ENCODE assay signal across 12 mouse cellular contexts in genomic region chr1:165247085-165247484, GRCm38 (mm10). TPM values are rescaled to one million over a fixed set of nuclear protein-coding genes. Genes with fewer than 3 reads are reported as not detected.
DNase-seq lines count a peak whose midpoint lies in the region; ATAC-seq and TF ChIP-seq lines count a peak whose summit lies in the region.
"Had no signal": no experiment of that assay in that cellular context is flagged by ENCODE, and none has a peak within 500 bp of the region (broad histone marks: within the 10 kb centered on the region; RNA-seq: fewer than 3 reads in every experiment).

No protein-coding gene starts in this region.

- H3K27ac ChIP-seq in embryonic facial prominence, embryonic 14.5 days (replicated peaks; ENCODE audit: low read depth, low read length): no peak overlapping the region
- no peak overlapping the region for H3K27ac ChIP-seq in embryonic facial prominence, embryonic 10.5 days (replicated peaks)
- no peak overlapping the region for H3K27ac ChIP-seq in stomach, embryonic 14.5 days (ENCODE audit: low read length)
- H3K27ac ChIP-seq in midbrain, postnatal 0 days (ENCODE audit: low read depth, low read length): no peak overlapping the region
- H3K27ac ChIP-seq: heart, embryonic 15.5 days had no signal

- no peaks in the 10 kb centered on the region for H3K9me3 ChIP-seq in embryonic facial prominence, embryonic 14.5 days (ENCODE audit: control insufficient read depth, low read length)
- no peaks in the 10 kb centered on the region for H3K9me3 ChIP-seq in embryonic facial prominence, embryonic 10.5 days
- no peaks in the 10 kb centered on the region for H3K9me3 ChIP-seq in stomach, embryonic 14.5 days (ENCODE audit: control insufficient read depth, low read depth, low read length)
- no peaks in the 10 kb centered on the region for H3K9me3 ChIP-seq in midbrain, postnatal 0 days (ENCODE audit: low read length)
- H3K9me3 ChIP-seq: heart, embryonic 15.5 days had no signal

- no peaks in the 10 kb centered on the region for H3K36me3 ChIP-seq in embryonic facial prominence, embryonic 14.5 days (ENCODE audit: control insufficient read depth, insufficient read depth, low read length)
- H3K36me3 ChIP-seq in embryonic facial prominence, embryonic 10.5 days (replicated peaks): no peaks in the 10 kb centered on the region
- H3K36me3 ChIP-seq in stomach, embryonic 14.5 days (ENCODE audit: control insufficient read depth, insufficient read depth, low read length): no peaks in the 10 kb centered on the region
- no peaks in the 10 kb centered on the region for H3K36me3 ChIP-seq in midbrain, postnatal 0 days (ENCODE audit: insufficient read depth, low read length)
- H3K36me3 ChIP-seq: heart, embryonic 15.5 days had no signal

- DNase-seq in embryonic facial prominence, embryonic 14.5 days (ENCODE audit: low spot score): peak; percentile 40
- no peak for DNase-seq in embryonic facial prominence, embryonic 10.5 days (ENCODE audit: low spot score)
- DNase-seq in lung, postnatal 25 days (ENCODE audit: low spot score): peak; percentile 29
- DNase-seq in lung, adult 2 months: no peak
- peak; percentile 35 for DNase-seq in adrenal gland, postnatal 10 days
- no peak for DNase-seq in right cerebral cortex, adult 18-20 months
- DNase-seq in midbrain, postnatal 0 days (ENCODE audit: low spot score): no peak
- DNase-seq: cerebellum, postnatal 36 days; thymus, adult 2 months had no signal

- TF ChIP-seq POLR2A in lung, adult 2 months (IDR thresholded peaks at IDR 0.05; ENCODE audit: borderline replicate concordance, extremely low read depth, low read depth, low read length): no peak

- H3K27me3 ChIP-seq in embryonic facial prominence, embryonic 14.5 days (replicated peaks; ENCODE audit: control insufficient read depth, insufficient read depth, low read length): no peaks in the 10 kb centered on the region
- no peaks in the 10 kb centered on the region for H3K27me3 ChIP-seq in embryonic facial prominence, embryonic 10.5 days (replicated peaks; ENCODE audit: low read depth, poor library complexity, severe bottlenecking)
- no peaks in the 10 kb centered on the region for H3K27me3 ChIP-seq in stomach, embryonic 14.5 days (ENCODE audit: control insufficient read depth, insufficient read depth, low read length)
- H3K27me3 ChIP-seq in midbrain, postnatal 0 days (ENCODE audit: insufficient read depth, low read length): no peaks in the 10 kb centered on the region
- H3K27me3 ChIP-seq: heart, embryonic 15.5 days had no signal

- no peaks in the 10 kb centered on the region for H3K4me1 ChIP-seq in embryonic facial prominence, embryonic 14.5 days (ENCODE audit: control insufficient read depth, insufficient read depth, low read length)
- no peaks in the 10 kb centered on the region for H3K4me1 ChIP-seq in embryonic facial prominence, embryonic 10.5 days
- H3K4me1 ChIP-seq in lung, adult 2 months (ENCODE audit: control insufficient read depth, insufficient read depth, low read length): no peaks in the 10 kb centered on the region
- no peaks in the 10 kb centered on the region for H3K4me1 ChIP-seq in stomach, embryonic 14.5 days (ENCODE audit: control insufficient read depth, insufficient read depth, low read length)
- no peaks in the 10 kb centered on the region for H3K4me1 ChIP-seq in midbrain, postnatal 0 days (ENCODE audit: insufficient read depth, low read length)
- H3K4me1 ChIP-seq: heart, embryonic 15.5 days had no signal

- WGBS in embryonic facial prominence, embryonic 14.5 days: 67% methylated on average over 5 of the region's 5 CpGs
- WGBS in embryonic facial prominence, embryonic 10.5 days: 87% methylated on average over 5 of the region's 5 CpGs
- WGBS in lung, adult 2 months: 65% methylated on average over 5 of the region's 5 CpGs
- 60% methylated on average over 5 of the region's 5 CpGs for WGBS in stomach, embryonic 14.5 days
- WGBS in midbrain, postnatal 0 days: 87% methylated on average over 5 of the region's 5 CpGs

- H3K9ac ChIP-seq in embryonic facial prominence, embryonic 14.5 days (ENCODE audit: low read depth, low read length): no peak overlapping the region
- no peak overlapping the region for H3K9ac ChIP-seq in stomach, embryonic 14.5 days (replicated peaks; ENCODE audit: low read depth, low read length)
- H3K9ac ChIP-seq in midbrain, postnatal 0 days (replicated peaks; ENCODE audit: low read length, poor library complexity, severe bottlenecking): no peak overlapping the region
- H3K9ac ChIP-seq: heart, embryonic 15.5 days had no signal

- no peak for TF ChIP-seq CTCF in lung, adult 2 months (IDR thresholded peaks at IDR 0.05; ENCODE audit: insufficient read depth, low read length)
- no peak for TF ChIP-seq CTCF in midbrain, postnatal 0 days (IDR thresholded peaks at IDR 0.05)

- no peak for ATAC-seq in embryonic facial prominence, embryonic 14.5 days (ENCODE audit: low read depth)
- ATAC-seq in stomach, embryonic 14.5 days (ENCODE audit: insufficient number of reproducible peaks, insufficient read depth, low FRiP score, low read depth): peak; percentile 51; the same call in 1 of the 2 replicates
- no peak for ATAC-seq in midbrain, postnatal 0 days (ENCODE audit: low FRiP score)
- ATAC-seq: midbrain, embryonic 16.5 days had no signal

- H3K4me3 ChIP-seq in embryonic facial prominence, embryonic 14.5 days (ENCODE audit: low read depth, low read length): no peak overlapping the region
- no peak overlapping the region for H3K4me3 ChIP-seq in embryonic facial prominence, embryonic 10.5 days
- no peak overlapping the region for H3K4me3 ChIP-seq in lung, adult 2 months (replicated peaks; ENCODE audit: extremely low read depth, low read depth, low read length)
- H3K4me3 ChIP-seq in stomach, embryonic 14.5 days (ENCODE audit: low read depth, low read length): no peak overlapping the region
- H3K4me3 ChIP-seq in midbrain, postnatal 0 days (ENCODE audit: low read depth, low read length): no peak overlapping the region
- H3K4me3 ChIP-seq: heart, embryonic 15.5 days had no signal

- H3K4me2 ChIP-seq in embryonic facial prominence, embryonic 14.5 days (ENCODE audit: low read depth, low read length): no peak overlapping the region
- H3K4me2 ChIP-seq in stomach, embryonic 14.5 days (replicated peaks; ENCODE audit: low read depth, low read length): no peak overlapping the region
- no peak overlapping the region for H3K4me2 ChIP-seq in midbrain, postnatal 0 days (ENCODE audit: low read depth, low read length, poor library complexity, severe bottlenecking)
- H3K4me2 ChIP-seq: heart, embryonic 15.5 days had no signal

RNA-seq across cellular contexts. Expression of gene Tiprl, which starts 10.3 kb away (rescaled TPM):
- polyA plus RNA-seq in embryonic facial prominence, embryonic 14.5 days (2014; fragmentation: Nextera tagmentation; extraction: Ambion mirVana): 90.6 and 100 TPM in 2 replicates
- 94.8 and 105 TPM in 2 replicates for polyA plus RNA-seq in embryonic facial prominence, embryonic 10.5 days (2016; fragmentation: Nextera tagmentation; extraction: Ambion mirVana)
- polyA plus RNA-seq in lung, adult 2 months (2012; rRNA removed): 16.3 and 21.2 TPM in 2 replicates
- total RNA-seq in adrenal gland, postnatal 10 days (2021): 10 to 100 TPM; 51.6 to 61.5 TPM
- polyA plus RNA-seq in stomach, embryonic 14.5 days (2014; fragmentation: Nextera tagmentation; extraction: Ambion mirVana): 86.7 and 97.6 TPM in 2 replicates
- 27.0 and 41.3 TPM in 2 replicates for total RNA-seq in midbrain, postnatal 0 days (2014; rRNA removed)
- 140 and 144 TPM in 2 replicates for polyA plus RNA-seq in midbrain, postnatal 0 days (2015; fragmentation: Nextera tagmentation; extraction: Ambion mirVana)

RNA-seq across cellular contexts. Expression of gene Gpr161, which starts 48.5 kb away (rescaled TPM):
- 1.2 and 1.5 TPM in 2 replicates for polyA plus RNA-seq in embryonic facial prominence, embryonic 14.5 days (2014; fragmentation: Nextera tagmentation; extraction: Ambion mirVana)
- polyA plus RNA-seq in embryonic facial prominence, embryonic 10.5 days (2016; fragmentation: Nextera tagmentation; extraction: Ambion mirVana): 1.7 TPM in 2 replicates
- polyA plus RNA-seq in lung, adult 2 months (2012; rRNA removed): 2.8 and 3.0 TPM in 2 replicates
- 1 to 10 TPM; 2.3 to 3.3 TPM for total RNA-seq in adrenal gland, postnatal 10 days (2021)
- 2.5 and 2.6 TPM in 2 replicates for polyA plus RNA-seq in stomach, embryonic 14.5 days (2014; fragmentation: Nextera tagmentation; extraction: Ambion mirVana)
- 51.3 and 61.0 TPM in 2 replicates for total RNA-seq in midbrain, postnatal 0 days (2014; rRNA removed)
- 2.5 and 2.7 TPM in 2 replicates for polyA plus RNA-seq in midbrain, postnatal 0 days (2015; fragmentation: Nextera tagmentation; extraction: Ambion mirVana)

RNA-seq across cellular contexts. Expression of gene Sft2d2, which starts 52.8 kb away (rescaled TPM):
- 21.3 and 22.0 TPM in 2 replicates for polyA plus RNA-seq in embryonic facial prominence, embryonic 14.5 days (2014; fragmentation: Nextera tagmentation; extraction: Ambion mirVana)
- polyA plus RNA-seq in embryonic facial prominence, embryonic 10.5 days (2016; fragmentation: Nextera tagmentation; extraction: Ambion mirVana): 11.8 and 12.1 TPM in 2 replicates
- polyA plus RNA-seq in lung, adult 2 months (2012; rRNA removed): 53.9 and 71.5 TPM in 2 replicates
- total RNA-seq in adrenal gland, postnatal 10 days (2021): 10 to 100 TPM; 23.6 to 25.1 TPM
- 29.4 and 33.3 TPM in 2 replicates for polyA plus RNA-seq in stomach, embryonic 14.5 days (2014; fragmentation: Nextera tagmentation; extraction: Ambion mirVana)
- total RNA-seq in midbrain, postnatal 0 days (2014; rRNA removed): 10.5 and 11.0 TPM in 2 replicates
- polyA plus RNA-seq in midbrain, postnatal 0 days (2015; fragmentation: Nextera tagmentation; extraction: Ambion mirVana): 3.8 and 5.1 TPM in 2 replicates

Comparison
In these comparisons a context has a peak if more than half of its experiments do, and no peak if none do; other contexts are left out.
1. DNase-seq: peak in embryonic facial prominence, embryonic 14.5 days (single experiment), lung, postnatal 25 days (single experiment) and adrenal gland, postnatal 10 days (single experiment); none in embryonic facial prominence, embryonic 10.5 days (single experiment), lung, adult 2 months (single experiment), right cerebral cortex, adult 18-20 months (single experiment) and midbrain, postnatal 0 days (single experiment).